Mouse (Mus musculus) ZHBTc4 (cell line): Measurements from ENCODE around the gene Smc1b.
A peak's percentile ranks its signal among the peaks of the same experiment; 100 is the strongest.

ENCODE experiments used
- DNase-seq: peaks from one replicate; pipeline ENCODE4 v3.0.0-alpha.2; 2011; ENCODE audit warnings: low read depth, low spot score

The Smc1b gene

GRCm38 (mm10) chr15:85026197-85026596 is 105.6 kb downstream of the Smc1b start:
- DNase-seq: no peak

- DNase-seq: no peak
These were observed 109.6 kb downstream of the Smc1b start for GRCm38 (mm10) chr15:85022211-85022610.

- peak; percentile 69 for DNase-seq
These were observed 114.7 kb downstream of the Smc1b start, which contains the start of gene Upk3a for GRCm38 (mm10) chr15:85016951-85017664. Upk3a (plus strand) TSS chr15:85017141.

- DNase-seq: no peak
These were observed 116.0 kb downstream of the Smc1b start for GRCm38 (mm10) chr15:85015771-85016170.
